Mouse (Mus musculus) CH12.LX (cell line): ENCODE data around the gene Gtf2f1. TPM values are rescaled to one million over a fixed set of nuclear protein-coding genes. Genes with fewer than 3 reads are reported as not detected.

Experiments
- DNase-seq: peaks from one replicate; pipeline ENCODE4 v3.0.0-alpha.2; 2013; ENCODE audit errors: extremely low read depth
- H3K27ac ChIP-seq: 2 replicates; pipeline ENCODE4 v1.5.1; 2012; ENCODE audit warnings: low read depth, mild to moderate bottlenecking, control low read depth, moderate library complexity; ENCODE audit not compliant: insufficient read depth
- H3K27me3 ChIP-seq: replicated peaks from 2 replicates; pipeline ENCODE3; 2012; ENCODE audit warnings: inconsistent platforms
- H3K36me3 ChIP-seq, 2 experiments: replicated peaks in 1 of 2; 2 replicates each; pipeline versions ENCODE3 to v1.6.1; 2012; ENCODE audit warnings: inconsistent platforms in 1 of 2, low read length in 1 of 2, mild to moderate bottlenecking in 1 of 2, mixed read lengths in 1 of 2, moderate library complexity in 1 of 2; ENCODE audit not compliant: control insufficient read depth in 1 of 2, insufficient read depth in 1 of 2
- H3K4me1 ChIP-seq, 2 experiments: 2 replicates each; pipeline ENCODE4 v1.6.1; 2012; ENCODE audit warnings: inconsistent platforms in 1 of 2, moderate library complexity in 1 of 2; ENCODE audit not compliant: insufficient read depth in 2 of 2, control insufficient read depth in 1 of 2
- H3K4me2 ChIP-seq: 2 replicates; pipeline ENCODE4 v1.6.1; 2012; ENCODE audit warnings: low read depth, mild to moderate bottlenecking, control low read depth; ENCODE audit not compliant: poor library complexity, insufficient read depth, severe bottlenecking
- H3K4me3 ChIP-seq, 3 experiments: fragments of 150-350 bp in 1 of 3; sonication (generic) in 1 of 3; replicated peaks in 1 of 3; 2 replicates each; pipeline versions ENCODE3 to v1.5.1; 2011 to 2012; ENCODE audit warnings: low read depth in 2 of 3, low read length in 2 of 3, mild to moderate bottlenecking in 2 of 3, moderate library complexity in 2 of 3, control low read depth in 1 of 3, improper control_type of control experiment in 1 of 3, inconsistent platforms in 1 of 3, mixed read lengths in 1 of 3; ENCODE audit not compliant: poor library complexity in 1 of 3
- H3K79me2 ChIP-seq: replicated peaks from 2 replicates; pipeline ENCODE4 v1.6.1; 2012; ENCODE audit warnings: mild to moderate bottlenecking, moderate library complexity; ENCODE audit not compliant: control insufficient read depth, poor library complexity, insufficient read depth, severe bottlenecking; ENCODE audit errors: extremely low read depth
- H3K9ac ChIP-seq: 2 replicates; pipeline ENCODE4 v1.6.1; 2012; ENCODE audit warnings: low read depth, mild to moderate bottlenecking, control low read depth, moderate library complexity; ENCODE audit not compliant: insufficient read depth
- H3K9me3 ChIP-seq: replicated peaks from 2 replicates; pipeline ENCODE3; 2012; ENCODE audit warnings: low read length, inconsistent platforms, mixed read lengths
- BHLHE40 ChIP-seq: IDR thresholded peaks from 2 replicates; pipeline ENCODE4 v1.6.1; 2011; ENCODE audit warnings: mild to moderate bottlenecking, low read depth, low read length, improper control_type of control experiment
- CHD1 ChIP-seq: IDR thresholded peaks from 2 replicates; pipeline ENCODE4 v1.6.1; 2012; ENCODE audit warnings: low read depth, low read length, improper control_type of control experiment, inconsistent platforms
- CTCF ChIP-seq, 2 experiments: IDR thresholded peaks in 1 of 2; conservative IDR thresholded peaks in 1 of 2; 2 replicates each; pipeline ENCODE4 v1.5.1; 2011 to 2012; ENCODE audit warnings: low read depth in 2 of 2, low read length in 2 of 2, improper control_type of control experiment in 1 of 2, inconsistent platforms in 1 of 2, mild to moderate bottlenecking in 1 of 2, moderate library complexity in 1 of 2
- ELF1 ChIP-seq: IDR thresholded peaks from 2 replicates; pipeline ENCODE4 v1.6.1; 2014; ENCODE audit warnings: low read depth, mild to moderate bottlenecking, inconsistent platforms, low read length, improper control_type of control experiment
- EP300 ChIP-seq: IDR thresholded peaks from 2 replicates; pipeline ENCODE4 v1.6.1; 2011; ENCODE audit warnings: low read length, improper control_type of control experiment
- ETS1 ChIP-seq: conservative IDR thresholded peaks from 2 replicates; pipeline ENCODE4 v1.6.1; 2012; ENCODE audit warnings: low read depth, mild to moderate bottlenecking, inconsistent platforms, low read length, improper control_type of control experiment, moderate library complexity
- HCFC1 ChIP-seq: IDR thresholded peaks from 2 replicates; pipeline ENCODE4 v1.6.1; 2012; ENCODE audit warnings: low read depth, mild to moderate bottlenecking, inconsistent platforms, low read length, improper control_type of control experiment
- IRF4 ChIP-seq: IDR thresholded peaks from 2 replicates; pipeline ENCODE4 v1.6.1; 2014; ENCODE audit warnings: low read depth, mild to moderate bottlenecking, inconsistent platforms, low read length, improper control_type of control experiment
- JUND ChIP-seq: conservative IDR thresholded peaks from 2 replicates; pipeline ENCODE4 v1.6.1; 2011; ENCODE audit warnings: low read depth, low read length, improper control_type of control experiment
- MAZ ChIP-seq: IDR thresholded peaks from 2 replicates; pipeline ENCODE4 v1.6.1; 2012; ENCODE audit warnings: low read depth, mild to moderate bottlenecking, inconsistent platforms, low read length, improper control_type of control experiment, moderate library complexity
- MEF2A ChIP-seq: IDR thresholded peaks from 2 replicates; pipeline ENCODE4 v1.6.1; 2014; ENCODE audit warnings: low read depth, mild to moderate bottlenecking, inconsistent platforms, low read length, improper control_type of control experiment, borderline replicate concordance
- MXI1 ChIP-seq: IDR thresholded peaks from 2 replicates; pipeline ENCODE4 v1.6.1; 2011; ENCODE audit warnings: mild to moderate bottlenecking, low read depth, low read length, improper control_type of control experiment
- NRF1 ChIP-seq: IDR thresholded peaks from 2 replicates; pipeline ENCODE4 v1.6.1; 2014; ENCODE audit warnings: low read depth, mild to moderate bottlenecking, inconsistent platforms, low read length, improper control_type of control experiment, moderate library complexity
- PAX5 ChIP-seq: IDR thresholded peaks from 2 replicates; pipeline ENCODE4 v1.6.1; 2012; ENCODE audit warnings: low read length, inconsistent platforms, mixed read lengths
- POLR2A ChIP-seq: IDR thresholded peaks from 2 replicates; pipeline ENCODE4 v1.6.1; 2011; ENCODE audit warnings: low read depth, mild to moderate bottlenecking, improper control_type of control experiment, low read length
- POLR2AphosphoS2 ChIP-seq: IDR thresholded peaks from 2 replicates; pipeline ENCODE4 v1.6.1; 2011; ENCODE audit warnings: low read depth, low read length, improper control_type of control experiment
- RAD21 ChIP-seq: IDR thresholded peaks from 2 replicates; pipeline ENCODE4 v1.6.1; 2011; ENCODE audit warnings: low read depth, mild to moderate bottlenecking, low read length, improper control_type of control experiment, moderate library complexity
- SIN3A ChIP-seq: IDR thresholded peaks from 2 replicates; pipeline ENCODE4 v1.6.1; 2012; ENCODE audit warnings: low read length, improper control_type of control experiment, inconsistent platforms
- SMC3 ChIP-seq: IDR thresholded peaks from 2 replicates; pipeline ENCODE4 v1.6.1; 2011; ENCODE audit warnings: low read depth, low read length, improper control_type of control experiment
- TCF12 ChIP-seq: IDR thresholded peaks from 2 replicates; pipeline ENCODE4 v1.6.1; 2014; ENCODE audit warnings: low read depth, mild to moderate bottlenecking, inconsistent platforms, low read length, improper control_type of control experiment
- UBTF ChIP-seq: IDR thresholded peaks from 2 replicates; pipeline ENCODE4 v1.6.1; 2012; ENCODE audit warnings: low read depth, mild to moderate bottlenecking, inconsistent platforms, low read length, improper control_type of control experiment, moderate library complexity
- USF1 ChIP-seq: IDR thresholded peaks from 2 replicates; pipeline ENCODE4 v1.6.1; 2014; ENCODE audit warnings: low read depth, mild to moderate bottlenecking, inconsistent platforms, low read length, improper control_type of control experiment
- ZMIZ1 ChIP-seq: IDR thresholded peaks from 2 replicates; pipeline ENCODE4 v1.6.1; 2012; ENCODE audit warnings: low read depth, mild to moderate bottlenecking, inconsistent platforms, low read length, improper control_type of control experiment
- ZNF384 ChIP-seq: IDR thresholded peaks from 2 replicates; pipeline ENCODE4 v1.6.1; 2012; ENCODE audit warnings: low read depth, low read length, improper control_type of control experiment, inconsistent platforms
- dilution Hi-C: fragments of 300-500 bp; cut with MboI; formaldehyde crosslinking; loops from 2 replicates; pipeline ENCODE4 v1.14.3; 2020; ENCODE audit warnings: low sequenced_read_pairs; ENCODE audit not compliant: extremely low pct_unique_long_range_greater_than_20kb, extremely low pct_ligation_motif_present
- in situ Hi-C: fragments of 300-500 bp; cut with MboI; formaldehyde crosslinking; loops from 3 replicates; pipeline ENCODE4 v1.14.3; 2019; ENCODE audit warnings: low sequenced_read_pairs, low pct_ligation_motif_present, low pct_unique_long_range_greater_than_20kb, mixed read lengths
- polyA plus RNA-seq: library from polyadenylated mRNA; unstranded; fragments of >175 nt; gene quantifications from 2 replicates; pipeline ENCODE4 v1.2.1, GENCODE M21; 2012; ENCODE audit warnings: low read depth; ENCODE audit not compliant: insufficient read length
- total RNA-seq, 2 experiments: library from RNA; depleted of rRNA; stranded (reverse); fragments of 300-350 nt in 1 of 2; fragments of >200 nt in 1 of 2; gene quantifications; 2 replicates each; pipeline ENCODE4 v1.2.3; 2012 to 2014

Gene Gtf2f1
- total and polyA plus RNA-seq, 3 experiments = 50.5 to 109 (median 80.4) TPM

- Histone ChIP-seq H3K27ac (no peak overlapping the region), H3K36me3 (no peaks in the 10 kb centered on the region), H3K4me2 (peak overlapping the region; percentile 72; the same call in 1 of the 2 replicates), H3K9ac (no peak overlapping the region), H3K4me1 (peaks cover 7 to 13% of the 10 kb centered on the region in 2 experiments), H3K79me2 (no peaks in the 10 kb centered on the region), H3K27me3 (peaks cover 24% of the 10 kb centered on the region), H3K4me3 (no peak overlapping the region), H3K9me3 (peaks cover 4% of the 10 kb centered on the region)
- in situ Hi-C loops (no loop called here), dilution Hi-C loops (no loop called here)
- TF ChIP-seq POLR2A = no peak
- peak; percentile 58 for TF ChIP-seq ZNF384
- DNase-seq = no peak
Observed at GRCm38 (mm10) chr17:56958667-56959066, 52.4 kb downstream of the Gtf2f1 start.

- Histone ChIP-seq H3K9ac (no peak overlapping the region), H3K36me3 (no peaks in the 10 kb centered on the region), H3K27me3 (peaks cover 29% of the 10 kb centered on the region), H3K9me3 (peaks cover 4% of the 10 kb centered on the region), H3K4me3 (no peak overlapping the region)
- dilution Hi-C loops = no loop called here
- in situ Hi-C loops = no loop called here
- TF ChIP-seq POLR2AphosphoS2 = no peak
- TF ChIP-seq RAD21 = peak; percentile 52
- TF ChIP-seq MAZ = peak; percentile 93
- 0 out of 2 replicates have a peak, but pooled peaks have one; percentile 35 for TF ChIP-seq IRF4
- TF ChIP-seq EP300 = no peak
- peak; percentile 23; the same call in 1 of the 2 replicates for TF ChIP-seq BHLHE40
- peak; percentile 21; the same call in 1 of the 2 replicates for TF ChIP-seq SMC3
- TF ChIP-seq USF1 = no peak
- no peak for TF ChIP-seq NRF1
- TF ChIP-seq CTCF (conservative IDR thresholded peaks at IDR 0.05 in 1 of 2, IDR thresholded peaks at IDR 0.05 in 1 of 2; ENCODE audit: low read depth in 2 of 2, low read length in 2 of 2) = peak in 1 of 2 experiments; percentile 55; a peak in 2 of 4 replicates
- TF ChIP-seq, all 38 proteins: peak for 6
- peak; percentile 68 for DNase-seq
- H3K79me2 ChIP-seq = no peaks in the 10 kb centered on the region
- peaks cover 7 to 13% of the 10 kb centered on the region in 2 experiments for H3K4me1 ChIP-seq
- no peak overlapping the region for H3K27ac ChIP-seq
- H3K4me2 ChIP-seq = peak overlapping the region; percentile 72
Observed at GRCm38 (mm10) chr17:56957763-56958429, 53.2 kb downstream of the Gtf2f1 start.

GRCm38 (mm10) chr17:56954871-56955270 lies 56.2 kb downstream of the Gtf2f1 start:
- Histone ChIP-seq H3K9ac (no peak overlapping the region), H3K27me3 (peaks cover 35% of the 10 kb centered on the region), H3K4me2 (no peak overlapping the region), H3K27ac (no peak overlapping the region), H3K9me3 (no peaks in the 10 kb centered on the region), H3K79me2 (no peaks in the 10 kb centered on the region), H3K4me3 (no peak overlapping the region), H3K4me1 (peaks cover 7 to 13% of the 10 kb centered on the region in 2 experiments), H3K36me3 (no peaks in the 10 kb centered on the region)
- no peak for TF ChIP-seq POLR2A
- TF ChIP-seq MXI1 = no peak
- no peak for TF ChIP-seq PAX5
- no peak for TF ChIP-seq CHD1
- no peak for TF ChIP-seq SMC3
- TF ChIP-seq ETS1 = no peak
- TF ChIP-seq ELF1 = no peak
- no peak for TF ChIP-seq HCFC1
- TF ChIP-seq NRF1 = no peak
- no peak for TF ChIP-seq UBTF
- no peak for TF ChIP-seq SIN3A
- no peak for TF ChIP-seq ZMIZ1
- TF ChIP-seq RAD21 = no peak
- no peak for TF ChIP-seq IRF4
- no peak for TF ChIP-seq TCF12
- no peak for TF ChIP-seq CTCF (conservative IDR thresholded peaks at IDR 0.05 in 1 of 2, IDR thresholded peaks at IDR 0.05 in 1 of 2; ENCODE audit: low read depth in 2 of 2, low read length in 2 of 2)
- no peak for TF ChIP-seq JUND
- TF ChIP-seq MEF2A = no peak
- no peak for TF ChIP-seq MAZ
- dilution Hi-C loops (no loop called here), in situ Hi-C loops (loop anchor here (5.0 kb wide), 1 partner anchor 63 kb away; no protein-coding TSS in a partner anchor)
- no peak for DNase-seq
